Mouse (Mus musculus) adrenal gland, postnatal 4 days (tissue): ENCODE data around the gene Cckbr. TPM values are rescaled to one million over a fixed set of nuclear protein-coding genes. Genes with fewer than 3 reads are reported as not detected.

Source experiments
- DNase-seq, 2 experiments: peaks; one replicate each; pipeline ENCODE4 v3.0.0; 2021 to 2022; ENCODE audit warnings: low spot score in 2 of 2, mixed read lengths in 2 of 2
- long read RNA-seq, 2 experiments: library from polyadenylated mRNA; stranded (forward); transcript quantifications; one replicate each; pipeline ENCODE4 v2.0.0; 2021
- total RNA-seq, 2 experiments: library from RNA; stranded (reverse); gene quantifications; 2 replicates each; pipeline ENCODE4 v1.2.3; 2021

Gene Cckbr
- under 1 TPM; 0.22 to 0.23 TPM for total RNA-seq
- long read RNA-seq, experiment 1: 0 reads
- long read RNA-seq, experiment 2: 0 reads

DNA sequence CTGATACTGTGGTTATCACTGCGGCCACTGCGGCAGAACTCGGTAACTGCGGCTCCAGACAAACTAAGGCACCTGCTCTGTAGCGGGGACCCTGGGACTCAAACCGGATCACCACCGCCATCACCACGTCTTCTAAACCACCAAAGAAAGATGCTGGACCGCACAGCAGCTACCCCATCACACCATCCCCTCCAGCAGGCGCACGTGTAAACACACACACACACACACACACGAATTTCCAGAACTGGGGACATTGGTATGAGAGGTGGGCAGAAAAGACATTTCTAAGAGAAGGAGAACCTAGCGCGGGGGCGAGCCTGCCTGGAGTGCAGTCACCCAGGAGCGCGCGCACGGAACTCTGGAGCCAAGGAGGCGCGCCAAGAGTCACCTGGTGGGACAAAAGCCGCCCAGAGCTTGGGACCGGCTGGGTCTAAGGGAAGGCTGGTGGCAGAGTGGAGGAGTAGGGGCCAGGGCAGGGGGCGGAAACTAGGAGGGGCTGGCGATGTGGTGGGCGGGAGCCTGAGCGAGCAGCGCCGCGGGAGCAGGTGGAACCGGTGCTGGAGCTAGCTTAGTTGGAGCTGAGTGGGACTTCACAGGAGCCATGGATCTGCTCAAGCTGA is at the start of gene Cckbr:
Gene Cckbr, plus strand, starts transcription at position 308 of the 620 bp plus-strand sequence.
- no peak for DNase-seq

DNA sequence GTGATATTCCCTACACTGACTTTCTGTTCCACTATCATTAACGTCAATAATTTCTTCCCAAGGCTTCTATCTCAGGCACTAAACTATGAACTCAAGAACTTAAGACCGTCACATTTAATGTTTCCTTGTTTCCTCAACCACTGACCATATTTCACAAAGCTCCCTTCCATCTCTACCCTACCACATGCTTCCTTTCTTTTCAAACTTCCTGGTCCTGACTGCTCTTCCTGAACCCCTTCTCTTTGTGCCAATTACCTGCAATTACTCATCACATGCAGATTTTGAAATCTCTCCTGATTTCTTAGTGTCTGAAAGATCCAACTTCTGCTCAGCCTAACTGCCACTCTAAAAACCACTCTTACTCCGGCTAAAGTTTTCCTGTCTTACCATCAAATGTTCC is 45.2 kb upstream of the Cckbr start:
- no peak for DNase-seq

DNA sequence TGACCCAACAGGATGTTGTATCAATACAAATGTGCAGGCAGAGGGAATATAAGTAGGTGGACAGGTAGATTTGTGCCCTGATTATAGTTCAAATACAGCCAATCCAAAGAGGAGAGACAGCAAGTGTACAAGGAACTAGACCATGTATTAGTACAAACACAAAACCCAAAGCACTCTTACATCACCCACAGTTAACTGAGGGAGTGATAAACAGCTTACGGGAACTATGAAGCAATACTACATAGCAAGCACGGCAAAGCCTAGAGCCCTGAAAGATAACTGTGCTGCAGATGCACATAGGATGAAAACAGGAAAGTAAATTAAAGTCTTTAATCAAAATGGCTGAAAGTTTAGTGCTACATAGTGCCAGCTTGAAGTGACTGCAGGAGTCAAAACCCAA is 37.8 kb upstream of the Cckbr start:
- DNase-seq: no peak

DNA sequence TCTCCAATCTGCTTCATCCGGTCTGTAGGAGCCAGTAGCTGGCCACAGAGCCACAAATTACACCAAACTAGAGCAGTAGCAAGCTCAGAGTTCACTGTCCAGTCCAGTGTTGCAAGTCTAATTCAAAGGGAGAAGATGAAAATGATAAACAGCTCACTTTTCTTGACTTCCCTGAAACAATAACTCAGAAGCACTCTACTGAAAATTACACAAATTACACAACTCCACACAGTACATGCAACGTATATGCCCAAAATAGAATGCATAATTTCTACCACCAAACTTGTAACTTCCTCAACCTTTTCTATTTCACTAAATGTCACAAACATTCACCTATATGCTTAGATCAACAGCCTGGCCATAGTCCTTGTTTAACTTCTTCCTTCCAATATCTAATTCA is 35.3 kb upstream of the Cckbr start:
- DNase-seq: no peak

DNA sequence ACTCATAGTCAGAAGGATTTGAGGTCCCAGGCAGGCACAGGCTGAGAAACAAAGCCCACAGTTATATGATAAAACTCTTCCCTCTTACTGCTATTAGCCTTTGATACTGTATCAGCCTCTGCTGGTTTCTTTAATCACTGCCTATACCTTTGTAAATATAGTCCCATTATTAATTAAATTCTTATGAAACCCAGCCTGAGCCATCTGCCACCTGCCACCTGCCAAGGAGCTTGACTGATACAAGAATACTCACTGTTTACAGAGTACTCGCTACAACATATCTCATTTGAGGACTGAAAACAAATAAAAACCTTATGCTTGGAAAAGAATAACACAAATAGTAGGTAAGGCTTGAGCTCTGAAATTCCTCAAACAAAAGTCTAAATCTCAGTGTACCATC is 30.9 kb upstream of the Cckbr start:
- DNase-seq: no peak

DNA sequence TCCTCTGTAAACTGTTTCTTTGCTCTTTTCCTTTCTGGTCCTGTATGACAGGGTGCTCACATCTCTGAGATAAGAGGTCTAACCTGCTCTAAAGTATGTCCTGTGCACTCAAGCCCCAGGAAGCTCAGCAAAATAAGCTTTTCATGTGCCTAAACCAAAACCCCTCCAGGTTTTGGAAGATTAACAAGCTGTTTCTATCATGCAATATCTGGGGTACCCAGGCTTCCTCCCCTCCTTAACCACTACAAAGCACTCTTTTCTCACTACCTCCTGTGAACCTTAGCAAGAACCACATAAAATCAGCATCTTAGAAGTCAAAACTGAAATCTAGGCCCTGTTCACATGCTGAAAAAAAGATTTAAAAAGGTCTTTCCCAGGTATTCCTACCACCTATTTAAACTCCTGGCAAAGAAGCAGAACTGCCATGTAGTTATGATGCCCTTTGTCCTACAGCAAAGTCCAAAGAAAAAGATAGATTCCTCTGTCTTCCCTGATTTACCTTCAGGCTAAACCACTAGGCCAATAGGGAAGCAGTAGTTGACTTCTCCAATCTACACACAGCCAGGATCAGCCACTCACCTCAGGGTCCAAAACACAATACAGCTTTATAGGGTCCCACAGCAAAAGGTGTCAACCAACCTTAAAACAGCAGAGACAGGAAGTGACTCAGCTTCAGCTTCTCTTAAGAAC is 30.3 kb upstream of the Cckbr start:
- no peak for DNase-seq

DNA sequence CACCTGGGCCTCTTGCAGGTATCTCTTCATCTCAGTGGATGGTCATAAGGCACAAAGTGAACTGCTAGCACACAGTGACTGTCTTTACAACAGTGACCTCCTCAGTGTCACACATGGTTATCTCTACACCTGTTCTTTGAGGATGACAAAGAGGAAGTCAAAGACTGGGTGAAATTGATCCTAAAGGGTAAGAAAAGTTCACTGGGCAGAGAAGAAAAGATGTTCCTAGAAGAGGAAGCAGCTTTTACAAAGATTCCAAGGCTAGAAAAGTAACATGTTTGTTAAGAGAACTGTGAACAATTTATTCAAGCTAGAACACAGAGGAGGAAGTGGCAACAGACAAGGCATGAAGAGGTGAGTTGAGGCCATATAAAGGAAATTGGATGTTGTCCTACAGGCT is 29.4 kb upstream of the Cckbr start:
- DNase-seq: no peak

DNA sequence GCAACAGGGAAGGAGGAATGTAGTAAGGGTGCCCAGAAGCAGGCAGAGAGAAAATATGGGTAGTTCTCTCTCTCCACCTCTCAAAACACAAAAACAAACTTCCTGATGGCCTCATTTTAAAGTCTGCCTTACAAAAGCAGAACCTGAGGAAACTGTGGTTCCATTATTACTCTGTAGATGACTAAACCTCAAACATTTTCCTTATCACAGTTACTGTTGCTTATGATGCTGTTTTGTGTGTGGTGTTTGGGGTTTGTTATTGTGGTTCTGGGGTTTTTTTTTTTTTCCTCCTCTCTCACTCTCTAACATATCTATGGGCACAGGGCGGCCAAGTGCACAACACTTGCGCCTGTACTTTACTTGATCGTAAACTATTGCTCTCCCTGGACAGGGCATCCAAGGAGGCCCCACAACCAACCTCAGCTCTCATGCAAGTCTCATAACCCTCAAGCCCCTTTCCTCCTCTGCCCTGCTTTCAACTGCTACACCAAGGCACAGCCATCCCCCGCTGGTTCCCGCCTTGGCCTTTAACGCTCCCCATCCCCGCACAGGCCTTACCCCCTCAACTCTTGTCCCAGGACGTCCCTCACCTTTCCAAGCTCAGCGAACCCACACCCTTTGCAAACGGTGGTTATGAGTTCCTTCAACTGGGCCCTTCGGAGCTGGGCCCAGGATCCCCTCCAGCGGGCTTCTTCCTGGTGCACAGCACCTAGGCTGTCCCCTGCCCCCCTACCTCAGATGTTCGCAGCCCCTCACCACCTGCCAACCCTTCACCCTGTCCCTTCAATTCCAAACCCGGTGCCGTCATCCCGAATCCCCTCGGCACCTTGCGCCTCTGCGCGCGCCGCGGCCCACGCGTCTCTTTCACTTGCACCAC is 26.2 kb upstream of the Cckbr start:
- DNase-seq: no peak

DNA sequence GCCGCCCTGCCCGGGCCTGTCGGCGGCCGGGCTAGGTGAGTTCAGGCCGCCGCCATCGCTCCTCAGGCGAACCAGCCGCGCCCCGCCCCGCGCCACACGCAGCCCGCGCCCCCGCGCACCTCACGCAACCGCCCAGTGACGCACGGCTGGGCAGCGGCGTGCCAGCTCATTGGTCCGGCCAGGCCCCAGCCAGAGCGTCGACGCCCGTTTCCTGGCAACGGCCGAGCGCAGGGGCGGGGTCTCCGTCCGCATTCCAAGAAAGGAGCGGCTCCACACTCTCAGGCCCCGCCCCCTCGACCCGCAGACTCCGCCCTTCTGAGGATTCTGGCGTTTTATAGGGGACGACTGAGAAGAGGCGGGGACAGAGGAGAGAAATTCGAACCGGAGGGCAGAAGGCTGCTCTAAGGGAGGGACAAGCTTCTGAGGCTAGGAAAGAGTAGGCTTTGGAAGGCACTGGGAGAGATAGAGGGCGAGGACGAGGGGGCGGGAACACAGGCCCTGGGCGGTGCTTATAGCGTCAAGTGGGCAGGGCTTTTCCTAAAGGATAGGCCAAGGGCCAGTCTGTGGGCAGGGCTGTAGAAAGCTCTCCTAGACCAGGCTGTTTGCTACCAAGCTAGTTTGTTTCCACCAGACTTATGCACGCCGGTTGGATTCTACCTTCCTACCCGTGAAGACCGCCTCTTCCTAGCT is 25.5 kb upstream of the Cckbr start, which contains the start of gene Fam160a2:
Gene Fam160a2, minus strand, starts transcription at position 120 of the 690 bp plus-strand sequence.
- DNase-seq: peak; percentile 96 to 99

DNA sequence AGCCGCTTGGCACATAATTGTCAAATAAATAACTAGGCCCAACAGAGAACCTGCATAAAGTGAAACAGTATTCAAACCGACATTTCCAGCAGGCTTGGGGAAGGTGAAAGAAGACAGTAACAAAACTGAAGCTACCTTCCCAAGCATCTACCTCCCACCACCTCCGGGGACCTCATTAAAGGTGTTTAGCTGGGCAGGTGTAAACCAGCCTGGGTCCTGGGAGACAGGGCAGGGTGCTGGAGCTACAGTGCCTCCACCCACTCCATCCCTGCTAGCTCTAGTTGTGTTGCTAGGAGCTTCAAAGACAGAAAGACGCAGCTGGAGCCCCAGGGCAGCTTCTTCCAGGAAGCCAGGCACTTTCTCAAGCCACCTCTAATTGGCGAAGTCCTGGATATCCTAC is 21.3 kb upstream of the Cckbr start, which contains the start of gene Cnga4:
Gene Cnga4, plus strand, starts transcription at position 301 of the 400 bp plus-strand sequence.
- DNase-seq: no peak

DNA sequence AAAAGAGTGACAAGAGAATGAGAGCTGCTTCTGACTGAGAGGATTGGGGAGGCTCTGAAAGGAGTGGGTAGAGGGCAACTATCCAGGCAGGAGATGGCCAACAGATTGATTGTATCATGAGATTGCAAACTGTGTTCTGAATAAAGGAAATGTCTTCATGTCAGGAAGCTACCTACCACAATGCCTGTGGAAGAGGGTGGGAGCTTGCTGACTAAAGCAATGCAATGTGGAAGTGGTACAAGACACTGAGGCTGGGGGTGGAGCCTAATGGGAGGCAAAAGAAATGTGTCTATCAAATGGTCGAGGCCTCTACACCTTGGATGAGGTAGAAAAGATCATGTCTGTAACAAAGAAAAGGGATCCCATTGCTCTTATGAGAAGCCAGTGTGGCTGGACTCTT is 19.2 kb upstream of the Cckbr start:
- DNase-seq: no peak

DNA sequence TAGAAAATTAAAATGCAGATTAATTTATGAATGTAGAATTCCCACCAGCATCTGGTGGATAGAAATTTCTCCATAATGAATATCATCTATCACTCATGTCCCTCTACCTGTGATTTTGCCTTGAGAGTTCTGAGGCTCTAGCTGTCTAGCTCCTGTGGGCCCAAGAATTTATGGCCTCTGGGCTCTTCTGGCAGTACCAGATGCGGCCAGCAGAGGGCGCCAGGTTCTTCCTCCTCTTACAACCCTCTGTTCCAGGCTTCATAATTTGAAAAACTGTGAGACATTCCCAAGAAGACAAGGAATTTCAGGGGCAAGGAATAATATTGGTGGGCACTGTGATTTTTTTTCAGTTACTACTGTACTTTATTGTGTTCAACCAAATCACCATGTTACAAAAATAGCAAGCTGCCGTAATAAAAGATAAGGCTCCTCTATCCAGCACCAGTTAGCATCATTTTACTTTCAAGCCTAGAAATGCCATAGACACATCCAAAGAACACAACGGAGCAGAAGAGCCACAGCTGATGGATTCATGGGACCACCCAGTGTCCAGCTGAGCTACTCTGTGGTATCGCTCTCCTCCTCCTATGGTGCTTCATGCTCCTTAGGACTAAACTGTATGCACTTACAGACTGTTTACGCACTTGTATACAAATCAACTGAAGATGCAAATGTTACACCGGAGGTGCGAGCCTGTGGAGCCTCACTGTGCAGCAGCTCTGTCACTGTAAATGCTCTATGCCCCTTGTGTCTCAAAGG is 13.5 kb upstream of the Cckbr start:
- peak in 1 of 2 experiments; percentile 42 for DNase-seq

DNA sequence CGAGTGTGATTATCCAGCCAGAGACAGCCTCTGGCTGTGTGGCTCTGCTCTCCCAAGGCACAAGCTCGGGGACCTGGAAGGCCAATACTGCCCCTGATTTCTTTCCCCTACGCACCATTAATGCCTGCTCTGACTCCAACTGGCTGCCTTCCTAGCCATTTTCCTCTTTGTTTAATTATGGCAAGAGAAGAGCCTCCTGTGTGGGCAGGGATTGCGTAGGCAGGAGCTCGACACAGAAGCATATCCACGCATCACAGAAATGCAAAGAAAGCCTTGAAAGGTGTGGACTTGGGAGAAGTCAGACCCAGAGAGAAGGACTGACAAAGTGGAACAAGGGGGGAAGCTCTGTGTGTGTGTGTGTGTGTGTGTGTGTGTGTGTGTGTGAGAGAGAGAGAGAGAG is 11.1 kb upstream of the Cckbr start:
- no peak for DNase-seq

DNA sequence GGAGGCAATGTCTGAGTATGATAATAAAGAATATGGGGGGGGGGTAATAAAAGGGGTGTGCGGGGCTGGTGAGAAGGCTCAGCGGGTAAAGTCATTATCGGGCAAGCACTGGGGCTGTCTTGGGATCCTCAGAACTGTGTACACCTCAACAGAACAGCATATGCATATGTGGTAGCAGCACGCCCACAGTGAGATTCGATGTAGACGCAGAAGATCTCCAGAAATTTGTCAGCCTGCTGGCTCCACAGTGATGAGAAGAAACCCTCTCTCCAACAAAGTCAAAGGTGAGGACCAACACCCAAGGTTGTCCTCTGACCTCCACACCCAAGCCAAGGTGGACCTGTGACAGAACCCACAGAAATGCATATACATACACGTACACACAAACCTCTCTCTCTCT is 9.0 kb upstream of the Cckbr start:
- no peak for DNase-seq

DNA sequence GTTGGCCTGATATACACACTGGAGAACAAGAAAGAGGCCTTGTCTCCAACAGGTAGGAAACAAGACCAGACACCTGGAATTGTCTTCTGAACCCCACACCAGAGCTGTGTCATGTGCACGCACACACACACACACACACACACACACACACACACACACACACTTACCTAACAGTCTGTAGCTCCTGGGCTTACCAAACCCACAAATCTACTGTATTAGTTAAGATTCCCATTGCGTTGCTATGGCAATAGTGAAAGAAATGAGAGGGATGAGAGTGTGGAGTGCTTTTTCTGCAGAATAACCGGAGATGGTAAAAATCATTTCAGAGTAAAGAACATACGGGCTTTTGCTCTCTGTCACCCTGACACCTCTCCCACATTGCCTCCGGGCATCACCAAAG is 7.4 kb upstream of the Cckbr start:
- no peak for DNase-seq

DNA sequence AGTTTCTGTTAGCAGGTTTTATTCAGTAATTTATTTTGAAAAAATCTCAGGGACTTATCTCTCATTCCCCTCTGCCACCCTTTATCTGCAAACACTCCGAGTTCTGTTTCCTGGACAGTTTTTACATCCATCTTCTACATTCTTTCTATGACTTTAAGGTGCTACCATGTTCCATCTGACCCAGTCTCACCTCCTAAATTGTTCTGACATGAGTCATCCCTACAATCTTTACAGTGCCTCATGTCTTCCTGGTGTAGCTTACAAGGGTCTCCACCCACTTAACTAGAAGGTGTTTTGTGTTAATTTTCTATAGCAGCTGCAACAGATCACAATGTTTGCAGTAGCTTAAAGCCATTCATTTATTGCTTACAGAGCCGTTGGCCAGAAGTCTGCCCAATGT is 4.6 kb upstream of the Cckbr start:
- no peak for DNase-seq

DNA sequence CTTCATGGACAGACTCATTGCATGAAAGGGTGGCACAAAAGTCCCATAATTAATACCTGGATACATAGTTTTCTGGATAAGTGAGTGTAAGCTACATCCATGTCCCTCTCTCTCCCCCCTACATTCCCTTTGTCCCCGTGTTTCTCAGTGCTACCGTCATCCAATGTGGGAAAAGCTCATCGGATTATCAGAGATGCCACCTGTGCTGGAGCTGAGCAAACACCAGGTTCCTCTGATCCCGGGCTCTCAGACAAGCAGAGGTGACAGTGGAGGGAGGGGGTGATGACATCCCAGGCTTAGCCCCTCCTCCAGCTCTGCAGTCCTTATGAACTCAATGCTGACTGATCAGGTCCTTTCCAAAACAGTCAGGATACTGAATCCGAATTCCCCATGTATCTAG is 1.2 kb upstream of the Cckbr start:
- DNase-seq: no peak

DNA sequence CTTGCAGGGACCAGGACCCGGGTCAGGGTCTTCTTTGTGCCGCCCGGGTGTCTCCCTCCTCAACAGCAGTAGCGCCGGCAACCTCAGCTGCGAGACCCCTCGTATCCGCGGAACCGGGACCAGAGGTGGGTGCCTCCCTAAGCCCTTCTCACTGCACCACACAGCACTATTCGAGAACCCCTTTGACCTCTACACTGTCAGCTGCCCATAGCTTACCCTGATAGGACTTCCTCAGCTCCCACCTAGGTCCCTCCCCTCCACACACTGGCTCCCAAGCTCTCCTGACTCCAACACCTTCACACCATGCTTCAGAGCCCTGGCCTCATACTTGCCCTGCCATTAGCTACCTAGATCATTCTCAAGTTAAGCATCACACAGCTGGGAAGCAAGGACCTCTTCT is 520 bp downstream of the Cckbr start:
- no peak for DNase-seq

DNA sequence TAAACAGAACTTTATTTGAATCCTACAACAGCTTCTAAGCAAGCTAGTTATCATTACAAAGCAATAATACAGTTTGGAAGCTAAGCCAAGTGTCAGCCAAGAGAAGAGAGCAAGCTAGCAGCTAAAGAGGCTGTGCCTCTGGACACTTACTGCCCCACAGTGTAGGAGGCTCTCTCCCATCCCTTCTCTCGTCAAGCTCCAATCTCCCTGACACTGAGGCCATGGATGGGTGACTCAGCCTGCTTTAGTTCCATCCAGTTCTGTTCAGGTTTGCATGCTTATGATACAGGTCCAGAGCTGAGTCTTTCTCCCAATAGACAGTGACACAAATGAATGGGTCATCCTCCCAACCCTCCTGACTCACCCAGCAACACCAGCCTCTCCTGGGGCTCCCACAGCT is 6.5 kb downstream of the Cckbr start:
- DNase-seq: no peak

DNA sequence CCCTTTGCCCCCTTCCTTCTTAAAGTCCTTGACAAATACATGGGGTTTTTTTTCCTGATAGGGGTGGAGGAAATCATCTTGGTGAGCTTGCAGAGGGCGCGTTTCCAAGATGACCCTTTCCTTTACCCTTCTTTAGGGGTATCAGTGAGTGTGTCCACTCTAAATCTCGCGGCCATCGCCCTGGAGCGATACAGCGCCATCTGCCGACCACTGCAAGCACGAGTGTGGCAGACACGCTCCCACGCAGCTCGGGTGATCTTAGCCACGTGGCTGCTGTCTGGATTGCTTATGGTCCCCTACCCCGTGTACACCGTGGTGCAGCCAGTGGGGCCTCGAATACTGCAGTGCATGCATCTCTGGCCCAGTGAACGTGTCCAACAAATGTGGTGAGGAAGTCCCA is 8.3 kb downstream of the Cckbr start:
- no peak for DNase-seq

DNA sequence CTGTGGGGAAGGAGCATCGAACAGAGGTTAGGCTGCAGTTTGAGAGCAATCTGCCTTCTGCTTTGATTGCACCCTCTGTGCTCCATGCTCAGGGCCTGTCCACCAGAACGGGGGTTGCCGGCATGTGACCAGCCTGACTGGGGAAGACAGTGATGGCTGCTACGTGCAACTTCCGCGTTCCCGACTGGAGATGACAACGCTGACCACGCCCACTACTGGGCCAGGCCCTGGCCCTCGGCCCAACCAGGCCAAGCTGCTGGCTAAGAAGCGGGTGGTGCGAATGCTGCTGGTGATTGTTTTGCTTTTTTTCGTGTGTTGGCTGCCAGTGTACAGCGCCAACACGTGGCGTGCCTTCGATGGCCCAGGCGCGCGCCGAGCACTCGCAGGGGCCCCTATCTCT is 9.3 kb downstream of the Cckbr start:
- no peak for DNase-seq
